ENCODE assay signal across 19 mouse cellular contexts in the genomic region with DNA sequence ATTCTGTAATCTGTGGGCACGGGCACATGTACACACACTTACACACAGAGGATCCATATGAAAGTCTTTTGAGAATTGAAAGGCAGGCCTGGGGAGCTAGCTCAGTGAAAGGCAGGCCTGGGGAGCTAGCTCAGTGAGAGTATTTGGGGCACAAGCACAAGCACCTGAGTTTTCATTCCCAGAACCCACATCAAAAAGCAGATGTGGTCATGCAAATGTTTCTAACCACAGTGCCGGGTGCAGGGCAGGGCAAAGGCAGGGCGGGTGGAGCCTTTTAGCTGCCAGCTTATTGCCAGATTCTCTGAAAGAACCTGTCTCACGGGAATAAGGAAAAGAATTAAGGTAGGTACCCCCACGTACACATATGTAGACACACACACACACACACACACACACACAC. TPM values are rescaled to one million over a fixed set of nuclear protein-coding genes. Genes with fewer than 3 reads are reported as not detected.
DNase-seq lines count a peak whose midpoint lies in the region; ATAC-seq and TF ChIP-seq lines count a peak whose summit lies in the region.
"Had no signal": no experiment of that assay in that cellular context is flagged by ENCODE, and none has a peak within 500 bp of the region (broad histone marks: within the 10 kb centered on the region; RNA-seq: fewer than 3 reads in every experiment).

No protein-coding gene starts in this region.

- H3K9me3 ChIP-seq in forebrain, embryonic 12.5 days = no peaks in the 10 kb centered on the region
- H3K9me3 ChIP-seq: embryonic facial prominence, embryonic 13.5 days; hindbrain, embryonic 15.5 days; limb, embryonic 13.5 days; midbrain, embryonic 15.5 days; stomach, embryonic 15.5 days had no signal

- peak; percentile 98 for ATAC-seq in activated CD4-positive, CD25-positive, alpha-beta regulatory T cell, adult 4 months
- ATAC-seq in forebrain, embryonic 12.5 days (ENCODE audit: low FRiP score) = no peak
- ATAC-seq: midbrain, embryonic 15.5 days had no signal

- no peak for DNase-seq in gastrocnemius, adult 2 months
- no peak for DNase-seq in gastrocnemius, adult 18-20 months (ENCODE audit: low spot score)
- peak; percentile 94 for DNase-seq in thymus, postnatal 0 days (ENCODE audit: low spot score)
- no peak for DNase-seq in urinary bladder, postnatal 10 days (ENCODE audit: low spot score)
- DNase-seq in heart, adult 8-10 months (ENCODE audit: low spot score) = no peak
- DNase-seq: adrenal gland, adult 8-10 months; cerebellum, postnatal 36 days; gastrocnemius, postnatal 10 days; layer of hippocampus, adult 9-11 months; lung, postnatal 14 days; right cerebral cortex, postnatal 14 days had no signal

- H3K4me1 ChIP-seq in forebrain, embryonic 12.5 days = 0 out of 2 replicates have a peak, but pooled peaks cover 3% of the 10 kb centered on the region
- H3K4me1 ChIP-seq: hindbrain, embryonic 15.5 days; midbrain, embryonic 15.5 days; stomach, embryonic 15.5 days had no signal

- no peak overlapping the region for H3K9ac ChIP-seq in forebrain, embryonic 12.5 days
- H3K9ac ChIP-seq: embryonic facial prominence, embryonic 13.5 days; hindbrain, embryonic 15.5 days; limb, embryonic 13.5 days; midbrain, embryonic 15.5 days; stomach, embryonic 15.5 days had no signal

- no peaks in the 10 kb centered on the region for H3K27me3 ChIP-seq in myocyte (ENCODE audit: control insufficient read depth, insufficient read depth, insufficient read length)
- H3K27me3 ChIP-seq in forebrain, embryonic 12.5 days = no peaks in the 10 kb centered on the region
- H3K27me3 ChIP-seq: embryonic facial prominence, embryonic 13.5 days; hindbrain, embryonic 15.5 days; limb, embryonic 13.5 days; midbrain, embryonic 15.5 days; stomach, embryonic 15.5 days had no signal

- TF ChIP-seq POLR2A in myocyte (IDR thresholded peaks at IDR 0.05; ENCODE audit: insufficient read length, low read depth) = no peak

- H3K27ac ChIP-seq in gastrocnemius, adult 2 months = peak overlapping the region; percentile 24; the same call in 1 of the 2 replicates
- H3K27ac ChIP-seq in forebrain, embryonic 12.5 days = no peak overlapping the region
- H3K27ac ChIP-seq: embryonic facial prominence, embryonic 13.5 days; hindbrain, embryonic 15.5 days; limb, embryonic 13.5 days; midbrain, embryonic 15.5 days; stomach, embryonic 15.5 days had no signal

- 82% methylated on average over 5 of the region's 5 CpGs for WGBS in forebrain, embryonic 12.5 days

- no peak overlapping the region for H3ac ChIP-seq in myocyte (ENCODE audit: control insufficient read depth, insufficient read length)

- no peaks in the 10 kb centered on the region for H3K36me3 ChIP-seq in myocyte (ENCODE audit: control insufficient read depth, insufficient read depth)
- peaks cover 5% of the 10 kb centered on the region for H3K36me3 ChIP-seq in forebrain, embryonic 12.5 days (replicated peaks)
- H3K36me3 ChIP-seq: hindbrain, embryonic 15.5 days; midbrain, embryonic 15.5 days had no signal

- no peak for TF ChIP-seq CTCF in gastrocnemius, adult 2 months (IDR thresholded peaks at IDR 0.05)

- intact Hi-C loops in gastrocnemius, adult 2 months (cut with DNase I) = no loop called here

- H3K4me3 ChIP-seq in gastrocnemius, adult 2 months = no peak overlapping the region
- no peak overlapping the region for H3K4me3 ChIP-seq in myocyte
- no peak overlapping the region for H3K4me3 ChIP-seq in forebrain, embryonic 12.5 days (replicated peaks)
- H3K4me3 ChIP-seq: embryonic facial prominence, embryonic 13.5 days; hindbrain, embryonic 15.5 days; limb, embryonic 13.5 days; midbrain, embryonic 15.5 days; stomach, embryonic 15.5 days had no signal

- H3K4me2 ChIP-seq in myocyte (ENCODE audit: low read depth) = peak overlapping the region; percentile 31
- H3K4me2 ChIP-seq in forebrain, embryonic 12.5 days = no peak overlapping the region
- H3K4me2 ChIP-seq: embryonic facial prominence, embryonic 13.5 days; hindbrain, embryonic 15.5 days; limb, embryonic 13.5 days; midbrain, embryonic 15.5 days; stomach, embryonic 15.5 days had no signal

- peaks cover 25% of the 10 kb centered on the region for H3K79me2 ChIP-seq in myocyte (ENCODE audit: control insufficient read depth, insufficient read depth)

TF ChIP-seq in myocyte, 11 proteins besides CTCF, POLR2A, EP300 and RAD21:
- no peak for TF ChIP-seq POLR2AphosphoS2 (IDR thresholded peaks at IDR 0.05; ENCODE audit: insufficient read length, low read depth)
- TF ChIP-seq MYOG (IDR thresholded peaks at IDR 0.05; ENCODE audit: control insufficient read depth in 1 of 3, insufficient read depth in 1 of 3, insufficient read length in 2 of 3, low read depth in 2 of 3) = peak in 1 of 3 experiments; percentile 21

RNA-seq across cellular contexts. Expression of a gene that starts 28.9 kb away (rescaled TPM):
- total RNA-seq in gastrocnemius, adult 2 months (2021) = 1 to 10 TPM; 2.1 to 2.2 TPM
- 1 to 10 TPM; 1.6 to 3.1 TPM for total RNA-seq in gastrocnemius, adult 18-20 months (2021)
- under 1 TPM in 1 of 2 experiments, not detected in 1; 0.91 TPM for polyA plus RNA-seq in activated CD4-positive, CD25-positive, alpha-beta regulatory T cell, adult 4 months (2017; shearing (Covaris generic))
- 0.36 TPM for polyA plus RNA-seq in myocyte (2012; fragmentation: generic; extraction: Trizol)
- 1.8 and 1.9 TPM in 2 replicates for polyA plus RNA-seq in thymus, postnatal 0 days (2015; fragmentation: Nextera tagmentation; extraction: Ambion mirVana)
- polyA plus RNA-seq in forebrain, embryonic 12.5 days (2016; fragmentation: Nextera tagmentation; extraction: Ambion mirVana) = 53.8 and 63.2 TPM in 2 replicates
- total RNA-seq in heart, adult 8-10 months (2022) = 1 to 10 TPM; 3.4 to 6.1 (median 5.0) TPM

RNA-seq across cellular contexts. Expression of a gene that starts 29.5 kb away (rescaled TPM):
- total RNA-seq in gastrocnemius, adult 2 months (2021) = 10 to 100 TPM; 22.9 to 25.9 TPM
- total RNA-seq in gastrocnemius, adult 18-20 months (2021) = 10 to 100 TPM; 21.9 to 23.2 TPM
- 1 to 10 TPM; 2.9 to 3.3 TPM for polyA plus RNA-seq in activated CD4-positive, CD25-positive, alpha-beta regulatory T cell, adult 4 months (2017; shearing (Covaris generic))
- 6.1 TPM for polyA plus RNA-seq in myocyte (2012; fragmentation: generic; extraction: Trizol)
- polyA plus RNA-seq in thymus, postnatal 0 days (2015; fragmentation: Nextera tagmentation; extraction: Ambion mirVana) = 11.9 and 15.3 TPM in 2 replicates
- polyA plus RNA-seq in forebrain, embryonic 12.5 days (2016; fragmentation: Nextera tagmentation; extraction: Ambion mirVana) = 36.7 and 36.8 TPM in 2 replicates
- 10 to 100 TPM; 19.1 to 21.2 (median 20.3) TPM for total RNA-seq in heart, adult 8-10 months (2022)

Comparison
In these comparisons a context has a peak if more than half of its experiments do, and no peak if none do; other contexts are left out.
1. RNA of a gene that starts 28.9 kb away (polyA plus RNA-seq): 53.8 to 63.2 TPM in forebrain, embryonic 12.5 days; 1.8 to 1.9 TPM in thymus, postnatal 0 days, 0.91 TPM in activated CD4-positive, CD25-positive, alpha-beta regulatory T cell, adult 4 months and 0.36 TPM in myocyte (single experiment); every median in the first group is over 10 times any median in the second.